Mouse (Mus musculus) kidney, postnatal 10 days (tissue): ENCODE data around the gene Zdhhc13.

Experiments
- DNase-seq: peaks from one replicate; pipeline ENCODE4 v3.0.0; 2021; ENCODE audit warnings: mixed read lengths

Zdhhc13 gene

GRCm38 (mm10) chr7:48843541-48843940 lies 54.7 kb downstream of the Zdhhc13 start:
- no peak for DNase-seq

GRCm38 (mm10) chr7:48845213-48845973 lies 56.6 kb downstream of the Zdhhc13 start:
- no peak for DNase-seq

- DNase-seq, result no peak
Observed at GRCm38 (mm10) chr7:48846755-48847154, 58.0 kb downstream of the Zdhhc13 start.

GRCm38 (mm10) chr7:48847820-48848650 lies 59.2 kb downstream of the Zdhhc13 start, which contains the start of gene Csrp3:
Gene Csrp3, minus strand, starts transcription at chr7:48848033.
- DNase-seq, result no peak

- DNase-seq, result no peak
Observed at GRCm38 (mm10) chr7:48851529-48852104, 62.8 kb downstream of the Zdhhc13 start.

- no peak for DNase-seq
Observed at GRCm38 (mm10) chr7:48853496-48853895, 64.7 kb downstream of the Zdhhc13 start.

- DNase-seq, result no peak
Observed at GRCm38 (mm10) chr7:48855461-48855860, 66.7 kb downstream of the Zdhhc13 start.

- DNase-seq, result no peak
Observed at GRCm38 (mm10) chr7:48858257-48858656, 69.5 kb downstream of the Zdhhc13 start.

- no peak for DNase-seq
Observed at GRCm38 (mm10) chr7:48859362-48859761, 70.6 kb downstream of the Zdhhc13 start.

- no peak for DNase-seq
Observed at GRCm38 (mm10) chr7:48860948-48861347, 72.1 kb downstream of the Zdhhc13 start.

GRCm38 (mm10) chr7:48861796-48862195 lies 73.0 kb downstream of the Zdhhc13 start:
- DNase-seq, result no peak

- DNase-seq, result no peak
Observed at GRCm38 (mm10) chr7:48864199-48864598, 75.4 kb downstream of the Zdhhc13 start.

GRCm38 (mm10) chr7:48864671-48865458 lies 76.1 kb downstream of the Zdhhc13 start:
- no peak for DNase-seq

- no peak for DNase-seq
Observed at GRCm38 (mm10) chr7:48867576-48867975, 78.8 kb downstream of the Zdhhc13 start.

GRCm38 (mm10) chr7:48870144-48870543 lies 81.3 kb downstream of the Zdhhc13 start:
- DNase-seq, result no peak

GRCm38 (mm10) chr7:48870579-48871180 lies 81.9 kb downstream of the Zdhhc13 start:
- DNase-seq, result no peak

- no peak for DNase-seq
Observed at GRCm38 (mm10) chr7:48871292-48871691, 82.5 kb downstream of the Zdhhc13 start.

GRCm38 (mm10) chr7:48875096-48875495 lies 86.3 kb downstream of the Zdhhc13 start:
- no peak for DNase-seq

GRCm38 (mm10) chr7:48876526-48876925 lies 87.7 kb downstream of the Zdhhc13 start:
- peak; percentile 58 for DNase-seq
